Mouse (Mus musculus): Measurements from ENCODE around the gene Kdm4a. TPM values are rescaled to one million over a fixed set of nuclear protein-coding genes. Genes with fewer than 3 reads are reported as not detected.

Kdm4a gene
- 24.7 and 25.2 TPM in 2 replicates for polyA plus RNA-seq (2015; fragmentation: Nextera tagmentation; extraction: Ambion mirVana)

GRCm38 (mm10) chr4:118179467-118180300 is at the start of gene Kdm4a:
Kdm4a (minus strand) TSS chr4:118180043.
- Histone ChIP-seq H3K4me2 (replicated peaks) (peak within 1 kb of the TSS; percentile 69), H3K4me3 (replicated peaks) (peak within 1 kb of the TSS; percentile 67), H3K36me3 (peaks cover 12% of the 10 kb centered on the region), H3K9ac (peak within 1 kb of the TSS; percentile 79), H3K4me1 (replicated peaks) (peaks cover 6% of the 10 kb centered on the region), H3K27ac (peak within 1 kb of the TSS; percentile 91), H3K27me3 (replicated peaks) (no peaks in the 10 kb centered on the region), H3K9me3 (no peaks in the 10 kb centered on the region)
- under 1% methylated on average over 38 of the region's 38 CpGs for WGBS
- ATAC-seq, result peak; percentile 100

DNA sequence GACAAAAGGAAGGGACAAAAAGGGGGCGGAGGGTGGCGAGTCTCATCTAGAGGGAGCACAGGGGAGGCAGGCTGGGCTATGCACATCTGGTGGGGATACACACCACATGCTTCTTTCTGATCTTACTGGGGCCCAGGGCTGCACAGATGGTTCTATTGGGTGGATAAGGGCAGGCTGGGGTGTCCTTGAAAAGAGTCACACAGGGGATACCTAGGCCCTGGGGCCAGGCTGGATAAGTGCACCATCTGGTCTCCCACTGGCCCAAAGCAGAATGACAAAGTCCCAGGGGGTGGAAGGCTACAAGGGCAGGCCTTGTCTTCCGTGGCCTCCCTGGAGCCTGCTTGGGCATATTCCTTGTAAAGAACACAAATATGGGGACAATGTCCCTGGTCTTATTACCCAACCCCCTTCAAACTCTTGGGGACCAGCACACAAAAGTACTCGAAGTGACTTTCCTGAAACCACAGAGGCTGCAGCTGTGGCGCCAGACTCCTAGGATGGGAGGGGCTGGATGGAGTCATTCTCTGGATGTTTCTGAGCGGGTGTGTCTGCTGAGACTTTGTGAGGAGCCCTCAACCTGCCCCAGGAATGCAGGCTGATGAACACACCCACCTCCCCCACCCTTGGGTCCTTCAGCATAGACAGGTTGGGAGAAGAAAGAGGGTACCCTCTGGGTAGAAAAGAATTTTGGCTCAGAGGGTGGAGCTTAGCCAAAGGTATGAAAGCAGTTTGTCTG is 49.4 kb upstream of the Kdm4a start:
- H3K4me2 ChIP-seq (replicated peaks), result no peak overlapping the region
- peak; percentile 29; the same call in 1 of the 2 replicates for ATAC-seq
- no peak overlapping the region for H3K27ac ChIP-seq
- 65% methylated on average over 6 of the region's 6 CpGs for WGBS
- no peaks in the 10 kb centered on the region for H3K27me3 ChIP-seq (replicated peaks)
- peaks cover 52% of the 10 kb centered on the region for H3K36me3 ChIP-seq
- no peaks in the 10 kb centered on the region; the same call in 1 of the 2 replicates for H3K4me1 ChIP-seq (replicated peaks)
- no peak overlapping the region for H3K4me3 ChIP-seq (replicated peaks)
- no peak overlapping the region for H3K9ac ChIP-seq
- H3K9me3 ChIP-seq, result no peaks in the 10 kb centered on the region

DNA sequence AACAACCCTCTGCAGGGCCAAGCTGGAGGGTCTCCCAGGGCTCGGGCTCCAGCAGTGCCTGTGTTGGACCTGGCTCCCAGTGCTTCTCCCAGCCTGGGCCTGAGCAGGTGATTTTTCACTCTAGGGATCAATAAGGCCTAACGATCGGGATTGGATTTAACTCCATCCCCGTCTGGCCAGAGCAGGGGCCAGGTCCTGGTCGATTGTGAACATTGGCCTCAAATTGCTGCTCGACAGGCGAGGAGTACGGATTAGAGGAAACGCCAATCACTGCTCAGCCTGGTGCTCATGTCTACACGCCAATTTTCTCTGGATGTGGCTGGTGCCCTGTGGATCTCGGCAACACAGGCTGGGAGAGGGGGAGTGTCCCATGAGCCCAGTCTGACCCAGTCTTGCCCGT is 47.6 kb upstream of the Kdm4a start:
- Histone ChIP-seq H3K4me3 (replicated peaks) (no peak overlapping the region), H3K36me3 (peaks cover 67% of the 10 kb centered on the region), H3K27me3 (replicated peaks) (no peaks in the 10 kb centered on the region), H3K9ac (no peak overlapping the region), H3K4me2 (replicated peaks) (no peak overlapping the region), H3K9me3 (no peaks in the 10 kb centered on the region), H3K27ac (no peak overlapping the region), H3K4me1 (replicated peaks) (no peaks in the 10 kb centered on the region)
- WGBS, result 86% methylated on average over 12 of the region's 12 CpGs
- no peak for ATAC-seq

- no peaks in the 10 kb centered on the region for H3K27me3 ChIP-seq (replicated peaks)
- ATAC-seq, result no peak
- 71% methylated on average over 7 of the region's 7 CpGs for WGBS
- H3K9me3 ChIP-seq, result no peaks in the 10 kb centered on the region
- no peak overlapping the region for H3K27ac ChIP-seq
- H3K4me2 ChIP-seq (replicated peaks), result no peak overlapping the region
- no peak overlapping the region for H3K9ac ChIP-seq
- peaks cover 74% of the 10 kb centered on the region for H3K36me3 ChIP-seq
- H3K4me3 ChIP-seq (replicated peaks), result no peak overlapping the region
- no peaks in the 10 kb centered on the region for H3K4me1 ChIP-seq (replicated peaks)
Observed at GRCm38 (mm10) chr4:118221261-118221660, 41.4 kb upstream of the Kdm4a start.

DNA sequence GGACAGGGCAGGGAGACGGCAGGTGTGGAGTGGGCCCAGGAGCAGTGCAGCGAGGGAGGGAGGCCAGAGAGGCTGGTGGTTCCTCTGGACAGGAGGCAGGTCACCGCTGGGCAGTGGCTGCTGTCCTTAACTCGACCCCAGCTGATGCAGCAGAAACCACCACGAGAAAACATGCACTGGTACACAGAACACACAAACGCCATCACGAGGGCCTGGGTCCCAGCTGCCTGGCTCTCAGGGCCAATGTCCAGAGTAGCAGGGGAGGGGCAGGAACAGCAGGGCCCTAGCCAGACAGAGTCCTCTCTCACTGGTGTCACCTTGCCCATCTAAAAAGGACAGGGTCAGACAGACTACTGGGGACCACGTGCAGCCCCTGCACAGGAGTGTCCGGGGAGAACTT is 40.9 kb upstream of the Kdm4a start:
- H3K9me3 ChIP-seq, result no peaks in the 10 kb centered on the region
- peaks cover 70% of the 10 kb centered on the region for H3K36me3 ChIP-seq
- no peaks in the 10 kb centered on the region for H3K27me3 ChIP-seq (replicated peaks)
- H3K4me1 ChIP-seq (replicated peaks), result no peaks in the 10 kb centered on the region
- WGBS, result 85% methylated on average over 9 of the region's 9 CpGs
- H3K4me3 ChIP-seq (replicated peaks), result no peak overlapping the region
- no peak overlapping the region for H3K27ac ChIP-seq
- no peak for ATAC-seq
- no peak overlapping the region for H3K4me2 ChIP-seq (replicated peaks)
- H3K9ac ChIP-seq, result no peak overlapping the region

DNA sequence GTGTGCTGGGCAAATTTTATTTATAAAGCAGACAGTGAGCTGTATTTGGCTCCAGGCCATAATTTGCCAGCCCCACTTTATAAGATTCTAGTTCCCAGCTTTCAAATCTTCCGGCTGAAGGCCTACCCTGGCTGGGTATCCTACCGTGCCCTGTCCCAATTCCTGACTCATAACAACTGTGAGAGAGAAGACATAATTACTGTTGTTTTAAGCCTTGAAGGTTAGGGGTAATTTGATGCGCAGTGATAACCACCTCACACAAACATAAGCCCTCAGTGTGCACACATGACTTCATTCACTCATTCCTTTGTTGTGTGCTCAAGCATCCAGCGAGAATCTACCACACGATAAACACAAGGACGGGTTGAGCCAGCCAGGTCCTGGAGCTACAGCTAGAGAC is 39.6 kb upstream of the Kdm4a start:
- WGBS, result 80% methylated on average over 6 of the region's 6 CpGs
- Histone ChIP-seq H3K9me3 (no peaks in the 10 kb centered on the region), H3K27me3 (replicated peaks) (no peaks in the 10 kb centered on the region), H3K36me3 (peaks cover 57% of the 10 kb centered on the region), H3K4me2 (replicated peaks) (no peak overlapping the region), H3K4me3 (replicated peaks) (no peak overlapping the region), H3K9ac (no peak overlapping the region), H3K4me1 (replicated peaks) (no peaks in the 10 kb centered on the region), H3K27ac (no peak overlapping the region)
- ATAC-seq, result no peak

- no peak for ATAC-seq
- peaks cover 51% of the 10 kb centered on the region for H3K36me3 ChIP-seq
- no peak overlapping the region for H3K27ac ChIP-seq
Observed at GRCm38 (mm10) chr4:118218521-118218920, 38.7 kb upstream of the Kdm4a start.

DNA sequence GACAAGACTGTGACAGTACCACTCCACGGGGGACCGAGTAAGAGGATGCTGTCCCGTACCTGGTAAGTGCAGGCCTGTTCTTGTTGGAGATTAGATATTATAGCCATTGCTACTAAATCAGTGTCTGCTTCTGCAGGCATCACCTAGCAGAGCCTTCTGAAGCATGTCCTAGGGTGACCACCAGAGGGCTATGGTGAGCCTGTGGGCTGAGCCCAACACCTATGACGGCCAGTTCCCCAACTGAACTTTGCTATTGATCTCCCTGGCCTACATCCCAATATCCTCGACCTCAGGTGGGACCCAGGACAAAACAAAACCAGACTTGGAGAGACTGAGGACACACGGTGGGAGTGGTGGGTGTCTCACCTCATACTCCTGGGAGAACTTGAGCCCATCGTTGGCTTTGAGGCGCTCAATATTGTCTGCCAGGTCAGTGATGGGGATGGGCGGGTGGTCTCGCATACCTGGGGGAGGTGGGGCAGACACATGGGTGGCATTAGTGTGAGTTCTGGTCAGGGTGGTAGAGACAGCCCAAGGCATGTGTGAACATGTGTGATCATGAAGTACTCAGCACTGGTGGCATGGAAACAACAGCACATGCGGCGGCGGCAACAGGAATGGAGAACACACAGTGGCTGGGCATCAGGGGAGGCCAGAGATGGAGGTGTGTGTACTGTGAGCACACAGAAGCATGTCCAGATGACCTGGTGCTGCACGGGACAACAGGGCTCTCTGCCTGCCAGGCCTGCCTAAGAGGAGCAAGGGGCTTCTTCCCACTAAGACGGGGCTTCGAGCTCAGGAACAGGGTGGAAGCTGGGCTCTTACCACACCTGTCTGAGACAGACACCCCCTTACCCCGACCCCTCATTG is 37.1 kb upstream of the Kdm4a start:
- H3K27me3 ChIP-seq (replicated peaks), result no peaks in the 10 kb centered on the region
- no peaks in the 10 kb centered on the region for H3K4me1 ChIP-seq (replicated peaks)
- H3K4me3 ChIP-seq (replicated peaks), result no peak overlapping the region
- H3K4me2 ChIP-seq (replicated peaks), result no peak overlapping the region
- no peaks in the 10 kb centered on the region for H3K9me3 ChIP-seq
- H3K27ac ChIP-seq, result no peak overlapping the region
- peak; percentile 27; the same call in 1 of the 2 replicates for ATAC-seq
- WGBS, result 79% methylated on average over 17 of the region's 17 CpGs
- H3K9ac ChIP-seq, result no peak overlapping the region
- H3K36me3 ChIP-seq, result peaks cover 54% of the 10 kb centered on the region

More at GRCm38 (mm10) chr4:118218521-118218920, 38.7 kb upstream of the Kdm4a start:
- H3K27me3 ChIP-seq (replicated peaks), result no peaks in the 10 kb centered on the region
- H3K9me3 ChIP-seq, result no peaks in the 10 kb centered on the region
- no peak overlapping the region for H3K9ac ChIP-seq
- H3K4me2 ChIP-seq (replicated peaks), result no peak overlapping the region
- H3K4me3 ChIP-seq (replicated peaks), result no peak overlapping the region
- 87% methylated on average over 5 of the region's 5 CpGs for WGBS
- no peaks in the 10 kb centered on the region for H3K4me1 ChIP-seq (replicated peaks)

DNA sequence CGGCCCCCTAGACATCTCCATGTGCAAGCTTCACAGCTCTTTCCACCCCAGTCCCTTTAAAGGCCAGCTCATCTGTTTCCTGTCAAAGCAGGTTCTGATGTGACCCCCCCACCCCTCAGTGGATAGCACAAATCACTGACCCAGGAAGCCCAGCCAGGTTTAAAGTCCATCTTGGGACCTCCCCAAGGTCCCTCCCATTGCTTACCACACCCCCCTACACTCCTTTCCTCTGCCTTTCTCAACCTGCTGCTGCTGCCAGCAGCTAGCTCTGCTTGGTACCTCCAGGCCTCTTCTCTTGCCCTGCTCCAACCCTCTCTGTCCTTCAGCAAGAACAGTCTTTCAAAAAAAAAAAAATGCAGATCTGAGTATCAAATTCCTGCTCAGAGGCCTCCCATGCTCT is 35.0 kb upstream of the Kdm4a start:
- Histone ChIP-seq H3K36me3 (peaks cover 56% of the 10 kb centered on the region), H3K4me2 (replicated peaks) (no peak overlapping the region), H3K9ac (no peak overlapping the region), H3K27ac (no peak overlapping the region), H3K4me3 (replicated peaks) (no peak overlapping the region), H3K9me3 (no peaks in the 10 kb centered on the region), H3K27me3 (replicated peaks) (no peaks in the 10 kb centered on the region), H3K4me1 (replicated peaks) (no peaks in the 10 kb centered on the region)
- peak; percentile 42; the same call in 1 of the 2 replicates for ATAC-seq
- WGBS, result 93% methylated on average over 1 of the region's 1 CpGs

GRCm38 (mm10) chr4:118206918-118207640 is 27.2 kb upstream of the Kdm4a start:
- WGBS, result 69% methylated on average over 10 of the region's 10 CpGs
- H3K4me2 ChIP-seq (replicated peaks), result no peak overlapping the region
- H3K27me3 ChIP-seq (replicated peaks), result no peaks in the 10 kb centered on the region

DNA sequence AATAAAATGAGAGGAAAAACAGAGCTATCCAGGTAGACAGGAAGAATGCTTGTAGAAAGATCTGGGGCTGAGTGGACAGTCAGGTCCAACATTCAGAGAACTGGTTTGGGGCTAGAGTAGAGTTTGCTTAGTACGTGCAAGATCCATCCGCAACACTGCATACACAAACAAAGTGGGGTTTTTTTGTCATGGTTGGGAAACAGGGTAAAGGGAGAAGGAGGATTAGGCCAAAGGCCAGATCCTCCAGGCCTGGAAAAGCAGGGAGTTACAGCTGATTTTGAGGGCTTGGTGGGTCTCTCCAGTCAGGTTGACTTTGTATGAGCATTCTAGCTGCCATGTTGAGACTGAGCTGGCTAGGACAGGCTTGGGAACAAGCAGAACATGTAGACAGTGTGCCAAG is 26.1 kb upstream of the Kdm4a start:
- no peaks in the 10 kb centered on the region for H3K4me1 ChIP-seq (replicated peaks)
- no peak overlapping the region for H3K9ac ChIP-seq
- 88% methylated on average over 2 of the region's 2 CpGs for WGBS
- H3K27ac ChIP-seq, result no peak overlapping the region
- H3K4me2 ChIP-seq (replicated peaks), result no peak overlapping the region
- H3K4me3 ChIP-seq (replicated peaks), result no peak overlapping the region
- H3K9me3 ChIP-seq, result no peaks in the 10 kb centered on the region
- H3K36me3 ChIP-seq, result peaks cover 20% of the 10 kb centered on the region
- ATAC-seq, result no peak
- H3K27me3 ChIP-seq (replicated peaks), result no peaks in the 10 kb centered on the region

More at GRCm38 (mm10) chr4:118206918-118207640, 27.2 kb upstream of the Kdm4a start:
- no peak for ATAC-seq
- Histone ChIP-seq H3K27ac (no peak overlapping the region), H3K9ac (no peak overlapping the region), H3K4me3 (replicated peaks) (no peak overlapping the region), H3K9me3 (no peaks in the 10 kb centered on the region), H3K36me3 (peaks cover 31% of the 10 kb centered on the region), H3K4me1 (replicated peaks) (no peaks in the 10 kb centered on the region)
